Mouse (Mus musculus): ENCODE results near the gene Pttg1. TPM values are rescaled to one million over a fixed set of nuclear protein-coding genes. Genes with fewer than 3 reads are reported as not detected.

Gene Pttg1
- total and polyA plus RNA-seq, 3 experiments: 7.3 to 45.5 (median 45.4) TPM

- no peak for DNase-seq
Observed at GRCm38 (mm10) chr11:43410291-43410690, 15.8 kb downstream of the Pttg1 start.

GRCm38 (mm10) chr11:43408888-43409287, 17.2 kb downstream of the Pttg1 start:
- no peak for DNase-seq

DNA sequence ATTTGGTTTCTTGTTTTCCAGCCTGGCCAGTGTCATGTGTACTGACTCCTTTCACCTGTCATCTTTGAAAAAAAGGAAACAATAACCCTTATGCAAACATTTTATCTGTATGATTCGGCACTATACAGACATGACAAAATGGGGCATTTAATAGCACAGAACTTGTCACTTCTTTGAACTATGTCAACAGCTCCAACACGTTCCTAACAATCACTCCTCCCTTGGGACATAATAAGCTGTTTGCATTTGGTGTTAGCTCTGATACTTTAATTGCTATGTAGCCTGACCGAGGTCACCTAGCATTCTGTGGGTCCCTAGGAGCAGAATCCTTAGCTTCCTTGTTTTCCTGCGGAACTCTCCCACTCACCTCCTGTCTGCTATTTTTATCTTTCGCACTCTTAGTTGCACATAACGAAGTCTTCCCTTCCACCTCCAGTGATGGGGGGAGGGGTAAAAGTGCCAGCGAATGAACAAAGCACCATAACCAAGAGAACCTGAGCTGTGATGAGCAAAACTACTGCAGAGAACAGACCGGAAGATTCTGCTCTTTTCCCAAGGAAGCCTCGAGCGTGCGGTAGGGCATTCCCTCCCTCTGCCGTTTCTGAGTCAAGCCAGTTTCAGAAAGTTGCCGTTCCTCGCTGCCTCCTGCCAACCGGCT, 21.8 kb downstream of the Pttg1 start:
- no peak for DNase-seq

- no peak for DNase-seq
Observed at GRCm38 (mm10) chr11:43400131-43400530, 25.9 kb downstream of the Pttg1 start.

- DNase-seq: no peak
Observed at GRCm38 (mm10) chr11:43399297-43399696, 26.8 kb downstream of the Pttg1 start.

DNA sequence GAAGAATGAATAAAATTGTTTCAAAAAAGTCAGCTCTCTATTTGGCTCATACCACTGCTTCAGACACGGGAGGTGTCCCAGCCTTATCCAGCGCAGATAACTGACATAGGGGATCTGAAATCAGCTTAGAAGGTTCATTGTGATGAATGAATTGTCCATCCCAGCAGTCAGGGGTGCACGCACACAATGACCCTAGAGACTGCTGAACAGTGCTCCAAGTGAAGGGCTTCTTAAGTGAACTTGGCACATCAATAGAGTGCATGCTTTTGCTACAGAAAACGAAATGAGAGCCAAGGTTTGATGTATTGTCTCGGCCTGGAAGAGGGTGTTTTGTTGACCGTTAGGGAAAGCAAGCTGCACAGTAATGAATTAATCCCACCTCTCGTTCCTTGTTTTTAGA, 29.4 kb downstream of the Pttg1 start:
- DNase-seq: no peak

GRCm38 (mm10) chr11:43396246-43396645, 29.8 kb downstream of the Pttg1 start:
- no peak for DNase-seq

DNA sequence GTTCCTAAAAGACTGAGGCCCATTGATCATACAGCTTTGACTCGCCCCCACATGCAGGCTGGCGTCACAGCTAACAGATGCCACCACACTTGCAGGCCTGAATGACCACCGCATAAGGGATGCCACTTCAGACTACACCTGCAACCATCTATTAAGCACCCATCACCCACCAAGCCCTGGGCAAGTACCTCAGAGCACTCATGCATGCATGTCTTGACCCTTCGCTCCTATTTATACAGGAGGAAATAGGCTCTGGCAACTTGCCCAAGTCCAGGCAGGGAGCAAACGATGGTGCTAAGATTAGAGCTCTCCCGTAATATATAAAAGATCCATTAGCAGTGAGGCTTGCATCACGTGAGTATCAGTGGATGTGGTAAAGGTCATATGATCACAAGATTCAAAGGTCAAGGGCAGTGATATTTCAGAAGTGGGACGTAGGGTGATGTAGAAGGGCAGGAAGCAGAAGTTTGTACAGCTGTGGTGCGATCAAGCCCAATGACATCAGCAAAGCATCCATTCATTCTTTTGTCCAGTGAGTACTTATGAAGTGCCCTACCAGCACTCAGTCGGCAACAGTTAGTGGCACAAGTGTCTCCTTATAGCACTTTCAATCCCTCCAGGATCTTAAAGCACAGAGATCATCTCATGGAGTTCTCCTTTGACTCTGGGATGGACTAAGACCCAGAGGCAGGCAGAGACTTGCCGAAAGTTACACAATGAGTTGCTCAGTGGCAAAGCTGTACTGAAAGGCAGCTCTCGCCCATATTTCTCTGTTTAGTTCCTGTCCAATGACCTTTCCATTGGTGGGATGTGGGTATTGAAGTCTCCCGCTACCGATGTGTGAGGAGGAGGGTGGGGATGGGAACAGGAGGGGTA, 30.7 kb downstream of the Pttg1 start:
- DNase-seq: peak; percentile 5

DNA sequence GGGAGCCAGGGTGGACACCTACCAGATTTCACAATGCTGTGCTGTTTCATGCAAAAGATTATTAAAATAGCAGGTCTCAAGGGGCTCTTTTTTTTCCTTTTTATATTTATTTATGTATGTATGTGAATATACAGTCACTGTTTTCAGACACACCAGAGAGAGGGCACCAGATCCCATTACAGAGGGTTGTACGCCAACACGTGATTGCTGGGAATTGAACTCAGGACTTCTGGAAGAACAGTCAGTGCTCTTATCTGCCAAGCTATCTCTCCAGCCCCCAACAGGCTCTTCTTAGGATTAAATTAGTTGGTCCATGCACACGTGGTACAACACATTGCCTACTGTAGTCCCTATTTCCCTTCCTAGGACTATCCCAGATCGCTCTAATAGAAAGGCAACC, 32.7 kb downstream of the Pttg1 start:
- no peak for DNase-seq

- no peak for DNase-seq
Observed at GRCm38 (mm10) chr11:43392757-43393156, 33.3 kb downstream of the Pttg1 start.

DNA sequence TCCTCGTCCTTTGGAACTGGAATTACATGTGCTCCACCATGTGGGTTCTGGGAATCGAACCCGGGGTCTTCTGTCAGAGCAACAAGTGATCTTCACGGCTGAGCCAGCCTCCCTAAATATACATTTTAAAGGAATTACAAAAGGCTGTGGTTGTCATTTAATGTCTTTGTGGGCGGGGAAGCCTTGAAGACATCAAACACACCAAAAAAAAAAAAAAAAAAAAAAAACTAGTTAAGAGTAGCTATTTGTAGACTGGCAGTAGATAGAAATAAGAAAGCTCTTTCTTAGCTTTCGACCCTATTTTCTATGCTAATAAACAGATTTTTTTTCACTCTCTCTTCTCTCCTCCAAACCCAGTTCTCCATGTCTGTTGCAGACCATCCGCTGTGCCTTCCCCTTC, 36.9 kb downstream of the Pttg1 start:
- no peak for DNase-seq

DNA sequence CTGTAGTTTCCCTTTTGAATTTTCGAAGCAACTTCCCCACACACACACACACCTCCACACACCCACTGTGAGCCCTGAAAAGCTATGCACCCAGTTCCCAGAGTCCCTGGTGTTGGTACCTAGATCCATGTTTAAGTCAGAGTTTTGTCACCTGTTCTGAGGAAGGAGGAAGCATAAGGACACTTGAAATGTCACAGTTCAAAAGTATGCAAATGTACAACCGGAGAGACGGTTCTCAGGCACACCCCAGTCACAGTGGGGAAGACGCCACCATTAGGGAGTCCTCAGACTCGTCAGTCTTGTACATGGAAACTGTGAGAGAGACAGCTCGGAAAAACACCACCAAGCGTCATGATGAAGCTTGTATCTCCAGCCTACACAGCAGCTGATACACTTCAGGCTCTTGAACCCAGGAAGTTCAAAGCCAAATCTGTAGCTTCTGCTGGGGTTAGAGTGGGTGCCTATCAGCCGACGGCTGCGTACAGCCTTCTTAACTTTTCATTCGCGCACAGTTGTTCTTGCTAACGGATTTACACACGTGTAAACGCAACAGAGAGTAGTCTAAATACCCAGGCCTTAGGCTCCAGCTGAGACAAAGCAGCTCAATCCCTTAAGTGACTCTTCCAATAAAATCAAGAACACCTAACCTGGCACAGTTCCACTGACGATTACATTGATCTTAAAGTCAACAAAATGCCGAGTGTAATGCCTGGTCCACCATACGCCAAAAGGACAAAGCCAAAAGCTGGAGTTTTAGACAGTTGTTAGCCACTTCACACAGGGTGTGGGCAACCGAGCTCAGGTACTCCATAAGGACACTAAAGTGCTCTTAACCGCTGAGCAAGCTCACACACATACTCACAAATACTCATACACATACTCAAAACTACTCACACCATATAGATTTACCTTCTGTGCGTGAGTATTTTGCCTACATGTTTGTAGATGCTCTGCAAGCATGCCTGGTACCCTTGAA, 37.6 kb downstream of the Pttg1 start:
- no peak for DNase-seq

- no peak for DNase-seq
Observed at GRCm38 (mm10) chr11:43387004-43387880, 38.8 kb downstream of the Pttg1 start.

GRCm38 (mm10) chr11:43385716-43386115, 40.3 kb downstream of the Pttg1 start:
- DNase-seq: peak; percentile 5

GRCm38 (mm10) chr11:43385055-43385649, 40.9 kb downstream of the Pttg1 start:
- DNase-seq: peak; percentile 73

GRCm38 (mm10) chr11:43383581-43383980, 42.5 kb downstream of the Pttg1 start:
- DNase-seq: no peak

DNA sequence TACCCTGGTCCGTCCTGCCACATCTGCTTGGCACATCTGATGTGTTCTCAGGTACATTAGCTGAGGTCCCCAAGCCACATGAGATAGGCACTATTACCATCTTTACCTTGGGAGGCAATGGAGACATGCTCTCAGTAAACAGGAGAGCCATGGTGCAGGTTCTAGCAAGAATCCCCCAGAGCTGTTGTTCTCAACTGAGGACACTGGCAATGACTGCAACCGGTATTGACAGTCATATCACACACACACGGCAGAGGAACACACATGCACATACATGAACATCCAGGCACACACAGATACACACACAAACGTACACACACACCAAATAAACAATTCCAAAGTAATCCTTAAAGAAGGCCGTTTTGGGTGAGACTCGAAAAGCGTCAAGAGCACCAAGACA, 45.1 kb downstream of the Pttg1 start:
- DNase-seq: no peak

GRCm38 (mm10) chr11:43379911-43380485, 46.1 kb downstream of the Pttg1 start:
- DNase-seq: no peak

- DNase-seq: no peak
Observed at GRCm38 (mm10) chr11:43379488-43379887, 46.6 kb downstream of the Pttg1 start.

- no peak for DNase-seq
Observed at GRCm38 (mm10) chr11:43377083-43377850, 48.8 kb downstream of the Pttg1 start.
